Mouse (Mus musculus): ENCODE measurements around the gene Lrrc1. TPM values are rescaled to one million over a fixed set of nuclear protein-coding genes. Genes with fewer than 3 reads are reported as not detected.

Lrrc1 gene
- polyA plus RNA-seq, 1 experiment from 2014 or later, result 5.0 TPM

DNA sequence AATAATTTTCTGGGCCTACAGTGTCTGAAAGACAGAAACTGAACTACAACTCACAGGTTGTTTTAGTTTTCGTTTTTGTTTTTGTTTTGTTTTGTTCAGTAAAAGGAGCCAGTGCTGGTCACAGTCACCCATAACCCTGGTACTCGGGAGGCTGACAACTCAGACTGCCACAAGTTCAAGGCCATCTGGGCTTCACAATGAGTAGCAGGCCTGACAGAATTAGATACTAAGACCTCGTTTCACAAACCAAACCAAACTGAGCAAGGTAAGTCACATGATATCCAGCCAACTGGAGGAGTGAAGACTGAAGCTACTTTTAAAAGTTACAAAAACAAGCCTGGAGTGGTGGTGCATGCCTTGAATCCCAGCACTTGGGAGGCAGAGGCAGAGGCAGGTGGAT lies 46.3 kb downstream of the Lrrc1 start:
- Histone ChIP-seq H3K4me1 (ENCODE audit: control insufficient read depth, insufficient read depth, low read length) (peaks cover 31% of the 10 kb centered on the region), H3K27me3 (ENCODE audit: control insufficient read depth, insufficient read depth, low read length) (peaks cover 12% of the 10 kb centered on the region; the same call in 1 of the 2 replicates)
- no peak for DNase-seq (ENCODE audit: low spot score, missing footprints)

GRCm38 (mm10) chr9:77497173-77497572 lies 47.5 kb downstream of the Lrrc1 start:
- no peak overlapping the region for H3K9ac ChIP-seq (ENCODE audit: low read length)
- H3K4me2 ChIP-seq, result no peak overlapping the region
- H3K36me3 ChIP-seq (ENCODE audit: control insufficient read depth, insufficient read depth, low read length), result no peaks in the 10 kb centered on the region

More for the DNA sequence above, 46.3 kb downstream of the Lrrc1 start:
- no peaks in the 10 kb centered on the region for H3K36me3 ChIP-seq (ENCODE audit: control insufficient read depth, insufficient read depth, low read length)
- no peak for ATAC-seq (ENCODE audit: low FRiP score)
- no peak overlapping the region for H3K4me2 ChIP-seq
- WGBS, result 71% methylated on average over 3 of the region's 3 CpGs
- H3K27ac ChIP-seq (ENCODE audit: low read depth, low read length), result no peak overlapping the region
- H3K4me3 ChIP-seq (ENCODE audit: low read depth, low read length), result no peak overlapping the region
- H3K9ac ChIP-seq (ENCODE audit: low read length), result no peak overlapping the region
- no peaks in the 10 kb centered on the region for H3K9me3 ChIP-seq (ENCODE audit: control insufficient read depth, low read length)

DNA sequence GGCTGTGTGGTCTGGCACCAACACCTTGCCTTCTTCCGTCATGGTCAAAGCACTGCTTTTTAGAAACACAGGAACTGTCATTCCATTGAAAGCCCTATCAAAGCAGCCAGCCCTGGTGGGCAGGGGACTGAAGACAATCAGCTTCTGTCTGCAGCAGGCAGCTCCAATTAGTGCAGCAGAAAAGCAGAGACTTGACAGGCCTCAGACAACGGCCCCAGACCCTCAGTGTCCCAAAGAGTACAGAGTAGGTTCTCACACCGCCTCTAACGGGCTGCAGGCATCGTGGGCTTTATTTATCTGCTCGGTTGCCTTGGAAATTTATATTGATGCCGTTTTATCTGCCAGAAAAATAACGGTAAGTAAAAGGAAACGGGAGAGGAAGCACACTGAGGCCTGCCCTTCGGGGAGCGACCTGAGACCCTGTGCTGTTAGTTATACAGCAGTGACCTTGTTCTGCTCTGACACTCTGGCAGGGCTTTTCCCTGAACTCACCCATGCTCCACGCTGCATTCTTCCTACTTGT lies 48.1 kb downstream of the Lrrc1 start:
- 33% methylated on average over 12 of the region's 12 CpGs for WGBS
- H3K27ac ChIP-seq (ENCODE audit: low read depth, low read length), result peak overlapping the region; percentile 6; the same call in 1 of the 2 replicates
- no peak for DNase-seq (ENCODE audit: low spot score, missing footprints)
- peak; percentile 80 for ATAC-seq (ENCODE audit: low FRiP score)
- H3K9me3 ChIP-seq (ENCODE audit: control insufficient read depth, low read length), result no peaks in the 10 kb centered on the region
- H3K4me1 ChIP-seq (ENCODE audit: control insufficient read depth, insufficient read depth, low read length), result peaks cover 17% of the 10 kb centered on the region
- no peak overlapping the region for H3K9ac ChIP-seq (ENCODE audit: low read length)
- H3K4me2 ChIP-seq, result no peak overlapping the region
- H3K4me3 ChIP-seq (ENCODE audit: low read depth, low read length), result no peak overlapping the region
- peaks cover 12% of the 10 kb centered on the region; the same call in 1 of the 2 replicates for H3K27me3 ChIP-seq (ENCODE audit: control insufficient read depth, insufficient read depth, low read length)
- no peaks in the 10 kb centered on the region for H3K36me3 ChIP-seq (ENCODE audit: control insufficient read depth, insufficient read depth, low read length)

More at GRCm38 (mm10) chr9:77497173-77497572, 47.5 kb downstream of the Lrrc1 start:
- ATAC-seq (ENCODE audit: low FRiP score) (0 out of 2 replicates have a peak, but pooled peaks have one; percentile 1), DNase-seq (ENCODE audit: low spot score, missing footprints) (no peak)
- Histone ChIP-seq H3K27me3 (ENCODE audit: control insufficient read depth, insufficient read depth, low read length) (peaks cover 12% of the 10 kb centered on the region; the same call in 1 of the 2 replicates), H3K9me3 (ENCODE audit: control insufficient read depth, low read length) (no peaks in the 10 kb centered on the region), H3K4me3 (ENCODE audit: low read depth, low read length) (no peak overlapping the region), H3K4me1 (ENCODE audit: control insufficient read depth, insufficient read depth, low read length) (peaks cover 23% of the 10 kb centered on the region), H3K27ac (ENCODE audit: low read depth, low read length) (peak overlapping the region; percentile 6; the same call in 1 of the 2 replicates)
- 63% methylated on average over 6 of the region's 6 CpGs for WGBS

- Histone ChIP-seq H3K9ac (ENCODE audit: low read length) (no peak overlapping the region), H3K9me3 (ENCODE audit: control insufficient read depth, low read length) (no peaks in the 10 kb centered on the region), H3K27ac (ENCODE audit: low read depth, low read length) (no peak overlapping the region), H3K4me3 (ENCODE audit: low read depth, low read length) (no peak overlapping the region), H3K4me1 (ENCODE audit: control insufficient read depth, insufficient read depth, low read length) (peaks cover 15% of the 10 kb centered on the region), H3K27me3 (ENCODE audit: control insufficient read depth, insufficient read depth, low read length) (peaks cover 6% of the 10 kb centered on the region; the same call in 1 of the 2 replicates), H3K36me3 (ENCODE audit: control insufficient read depth, insufficient read depth, low read length) (no peaks in the 10 kb centered on the region), H3K4me2 (no peak overlapping the region)
- WGBS, result 96% methylated on average over 7 of the region's 7 CpGs
- DNase-seq (ENCODE audit: low spot score, missing footprints), result no peak
- ATAC-seq (ENCODE audit: low FRiP score), result no peak
Observed at GRCm38 (mm10) chr9:77494307-77494706, 50.4 kb downstream of the Lrrc1 start.

DNA sequence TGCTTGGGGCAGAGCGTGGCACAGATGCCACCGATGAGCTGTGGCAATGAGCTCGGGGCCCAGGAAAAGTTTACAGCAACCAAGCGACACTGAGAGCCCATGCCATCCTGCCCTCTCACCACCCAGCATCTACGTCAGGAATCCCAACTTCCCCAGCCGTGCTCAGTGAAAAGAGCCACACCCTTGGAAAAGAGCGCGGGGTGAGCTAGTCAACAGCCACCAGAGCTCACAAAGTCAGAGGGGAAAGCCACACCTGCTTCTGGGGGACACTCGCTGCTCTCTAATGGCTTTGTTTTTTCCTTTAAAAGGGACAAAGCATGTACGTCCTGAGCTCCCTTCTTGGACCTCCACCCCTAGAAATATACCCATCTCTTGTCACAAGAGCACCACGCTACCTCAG lies 56.1 kb downstream of the Lrrc1 start:
- WGBS, result 93% methylated on average over 11 of the region's 11 CpGs
- H3K27me3 ChIP-seq (ENCODE audit: control insufficient read depth, insufficient read depth, low read length), result no peaks in the 10 kb centered on the region
- no peaks in the 10 kb centered on the region for H3K4me1 ChIP-seq (ENCODE audit: control insufficient read depth, insufficient read depth, low read length)
- no peak for ATAC-seq (ENCODE audit: low FRiP score)
- H3K36me3 ChIP-seq (ENCODE audit: control insufficient read depth, insufficient read depth, low read length), result no peaks in the 10 kb centered on the region
- no peak overlapping the region for H3K4me2 ChIP-seq
- no peaks in the 10 kb centered on the region for H3K9me3 ChIP-seq (ENCODE audit: control insufficient read depth, low read length)
- H3K9ac ChIP-seq (ENCODE audit: low read length), result no peak overlapping the region
- no peak overlapping the region for H3K4me3 ChIP-seq (ENCODE audit: low read depth, low read length)
- no peak for DNase-seq (ENCODE audit: low spot score, missing footprints)
- H3K27ac ChIP-seq (ENCODE audit: low read depth, low read length), result no peak overlapping the region

- ATAC-seq (ENCODE audit: low FRiP score), result no peak
- Histone ChIP-seq H3K36me3 (ENCODE audit: control insufficient read depth, insufficient read depth, low read length) (no peaks in the 10 kb centered on the region), H3K27ac (ENCODE audit: low read depth, low read length) (no peak overlapping the region)
Observed at GRCm38 (mm10) chr9:77487427-77487826, 57.2 kb downstream of the Lrrc1 start.

GRCm38 (mm10) chr9:77485915-77486314 lies 58.8 kb downstream of the Lrrc1 start:
- 89% methylated on average over 12 of the region's 12 CpGs for WGBS
- H3K4me3 ChIP-seq (ENCODE audit: low read depth, low read length), result no peak overlapping the region
- DNase-seq (ENCODE audit: low spot score, missing footprints) (no peak), ATAC-seq (ENCODE audit: low FRiP score) (no peak)
- no peaks in the 10 kb centered on the region for H3K4me1 ChIP-seq (ENCODE audit: control insufficient read depth, insufficient read depth, low read length)
- no peaks in the 10 kb centered on the region for H3K9me3 ChIP-seq (ENCODE audit: control insufficient read depth, low read length)
- no peaks in the 10 kb centered on the region for H3K27me3 ChIP-seq (ENCODE audit: control insufficient read depth, insufficient read depth, low read length)
- H3K4me2 ChIP-seq, result no peak overlapping the region
- H3K27ac ChIP-seq (ENCODE audit: low read depth, low read length), result no peak overlapping the region
- H3K9ac ChIP-seq (ENCODE audit: low read length), result no peak overlapping the region
- no peaks in the 10 kb centered on the region for H3K36me3 ChIP-seq (ENCODE audit: control insufficient read depth, insufficient read depth, low read length)

More at GRCm38 (mm10) chr9:77487427-77487826, 57.2 kb downstream of the Lrrc1 start:
- DNase-seq (ENCODE audit: low spot score, missing footprints), result no peak
- Histone ChIP-seq H3K4me2 (no peak overlapping the region), H3K9me3 (ENCODE audit: control insufficient read depth, low read length) (no peaks in the 10 kb centered on the region), H3K27me3 (ENCODE audit: control insufficient read depth, insufficient read depth, low read length) (no peaks in the 10 kb centered on the region), H3K9ac (ENCODE audit: low read length) (no peak overlapping the region), H3K4me3 (ENCODE audit: low read depth, low read length) (no peak overlapping the region), H3K4me1 (ENCODE audit: control insufficient read depth, insufficient read depth, low read length) (no peaks in the 10 kb centered on the region)
- 90% methylated on average over 7 of the region's 7 CpGs for WGBS

GRCm38 (mm10) chr9:77484751-77485150 lies 59.9 kb downstream of the Lrrc1 start:
- H3K9me3 ChIP-seq (ENCODE audit: control insufficient read depth, low read length), result no peaks in the 10 kb centered on the region
- no peak overlapping the region for H3K4me2 ChIP-seq
- no peaks in the 10 kb centered on the region for H3K36me3 ChIP-seq (ENCODE audit: control insufficient read depth, insufficient read depth, low read length)
- 96% methylated on average over 10 of the region's 10 CpGs for WGBS
- no peak overlapping the region for H3K4me3 ChIP-seq (ENCODE audit: low read depth, low read length)
- no peaks in the 10 kb centered on the region for H3K27me3 ChIP-seq (ENCODE audit: control insufficient read depth, insufficient read depth, low read length)
- H3K9ac ChIP-seq (ENCODE audit: low read length), result no peak overlapping the region
- ATAC-seq (ENCODE audit: low FRiP score) (no peak), DNase-seq (ENCODE audit: low spot score, missing footprints) (no peak)
- H3K4me1 ChIP-seq (ENCODE audit: control insufficient read depth, insufficient read depth, low read length), result no peaks in the 10 kb centered on the region
- no peak overlapping the region for H3K27ac ChIP-seq (ENCODE audit: low read depth, low read length)

- no peaks in the 10 kb centered on the region for H3K27me3 ChIP-seq (ENCODE audit: control insufficient read depth, insufficient read depth, low read length)
- H3K4me1 ChIP-seq (ENCODE audit: control insufficient read depth, insufficient read depth, low read length), result peaks cover 3% of the 10 kb centered on the region; the same call in 1 of the 2 replicates
- no peaks in the 10 kb centered on the region for H3K36me3 ChIP-seq (ENCODE audit: control insufficient read depth, insufficient read depth, low read length)
- no peak overlapping the region for H3K27ac ChIP-seq (ENCODE audit: low read depth, low read length)
- no peak for DNase-seq (ENCODE audit: low spot score, missing footprints)
- no peak overlapping the region for H3K4me3 ChIP-seq (ENCODE audit: low read depth, low read length)
- WGBS, result 98% methylated on average over 3 of the region's 3 CpGs
- no peak overlapping the region for H3K9ac ChIP-seq (ENCODE audit: low read length)
- ATAC-seq (ENCODE audit: low FRiP score), result no peak
- no peaks in the 10 kb centered on the region for H3K9me3 ChIP-seq (ENCODE audit: control insufficient read depth, low read length)
- H3K4me2 ChIP-seq, result no peak overlapping the region
Observed at GRCm38 (mm10) chr9:77483559-77483958, 61.1 kb downstream of the Lrrc1 start.

Data from midbrain, embryonic 11.5 days (tissue).